Mouse (Mus musculus): ENCODE measurements around the gene Pkd2.

- no peak for TF ChIP-seq GATA1 (IDR thresholded peaks at IDR 0.05; ENCODE audit: borderline replicate concordance, low read length)
- TF ChIP-seq FLI1 (IDR thresholded peaks at IDR 0.05; ENCODE audit: low read length) = no peak
Observed at GRCm38 (mm10) chr5:104507829-104508194, 48.6 kb downstream of the Pkd2 start.

Measured in megakaryocyte, embryonic 14.5 days (primary cell).